Mouse (Mus musculus): ENCODE data around the gene Clcn2.

Gene Clcn2

GRCm38 (mm10) chr16:20722736-20723135 is 5.2 kb upstream of the Clcn2 start:
- DNase-seq (ENCODE audit: low read depth, low spot score) = no peak

- no peak for DNase-seq (ENCODE audit: low read depth, low spot score)
Measured at GRCm38 (mm10) chr16:20721808-20722207, 4.3 kb upstream of the Clcn2 start.

GRCm38 (mm10) chr16:20717978-20718670 is 578 bp upstream of the Clcn2 start:
- DNase-seq (ENCODE audit: low read depth, low spot score) = no peak

- DNase-seq (ENCODE audit: low read depth, low spot score) = no peak
Measured at GRCm38 (mm10) chr16:20716841-20717180, 735 bp downstream of the Clcn2 start.

GRCm38 (mm10) chr16:20715976-20716840 is 1.3 kb downstream of the Clcn2 start:
- peak; percentile 90 for DNase-seq (ENCODE audit: low read depth, low spot score)

GRCm38 (mm10) chr16:20715566-20715965 is 2.0 kb downstream of the Clcn2 start:
- DNase-seq (ENCODE audit: low read depth, low spot score) = no peak

- no peak for DNase-seq (ENCODE audit: low read depth, low spot score)
Measured at GRCm38 (mm10) chr16:20715161-20715560, 2.4 kb downstream of the Clcn2 start.

GRCm38 (mm10) chr16:20714307-20715080 is 3.1 kb downstream of the Clcn2 start:
- DNase-seq (ENCODE audit: low read depth, low spot score) = no peak

GRCm38 (mm10) chr16:20712889-20713288 is 4.7 kb downstream of the Clcn2 start:
- DNase-seq (ENCODE audit: low read depth, low spot score) = no peak

- no peak for DNase-seq (ENCODE audit: low read depth, low spot score)
Measured at GRCm38 (mm10) chr16:20712190-20712589, 5.4 kb downstream of the Clcn2 start.

GRCm38 (mm10) chr16:20710810-20711209 is 6.7 kb downstream of the Clcn2 start:
- DNase-seq (ENCODE audit: low read depth, low spot score) = no peak

- no peak for DNase-seq (ENCODE audit: low read depth, low spot score)
Measured at GRCm38 (mm10) chr16:20710370-20710769, 7.2 kb downstream of the Clcn2 start.

- DNase-seq (ENCODE audit: low read depth, low spot score) = peak; percentile 71
Measured at GRCm38 (mm10) chr16:20708939-20709734, 8.4 kb downstream of the Clcn2 start.

GRCm38 (mm10) chr16:20708220-20708938 is 9.2 kb downstream of the Clcn2 start:
- no peak for DNase-seq (ENCODE audit: low read depth, low spot score)

- DNase-seq (ENCODE audit: low read depth, low spot score) = no peak
Measured at GRCm38 (mm10) chr16:20706407-20707055, 11.0 kb downstream of the Clcn2 start.

GRCm38 (mm10) chr16:20705786-20706185 is 11.8 kb downstream of the Clcn2 start:
- DNase-seq (ENCODE audit: low read depth, low spot score) = no peak

- no peak for DNase-seq (ENCODE audit: low read depth, low spot score)
Measured at GRCm38 (mm10) chr16:20703699-20704400, 13.7 kb downstream of the Clcn2 start.

GRCm38 (mm10) chr16:20703071-20703470 is 14.5 kb downstream of the Clcn2 start:
- DNase-seq (ENCODE audit: low read depth, low spot score) = no peak

GRCm38 (mm10) chr16:20702522-20702893 is 15.0 kb downstream of the Clcn2 start:
- DNase-seq (ENCODE audit: low read depth, low spot score) = peak; percentile 77
